Mouse (Mus musculus) hindbrain, embryonic 11.5 days (tissue): ENCODE results near the gene 4931406C07Rik. TPM values are rescaled to one million over a fixed set of nuclear protein-coding genes. Genes with fewer than 3 reads are reported as not detected.

Experiments
- ATAC-seq: fragments of 200-750 bp; cut with Nextera tagmentation; 2 replicates; pipeline ENCODE4 v1.8.0; 2017; ENCODE audit warnings: mild to moderate bottlenecking, moderate TSS enrichment, moderate library complexity; ENCODE audit not compliant: low FRiP score
- DNase-seq: peaks from one replicate; pipeline ENCODE4 v3.0.0-alpha.2; 2015; ENCODE audit warnings: low spot score
- H3K27ac ChIP-seq: fragments of 300-500 bp; sonication (generic); 2 replicates; pipeline ENCODE4 v1.5.1; 2014; ENCODE audit warnings: mild to moderate bottlenecking, low read depth, low read length
- H3K27me3 ChIP-seq: fragments of 300-500 bp; sonication (generic); 2 replicates; pipeline ENCODE4 v1.6.1; 2014; ENCODE audit warnings: mild to moderate bottlenecking, low read length, moderate library complexity, mixed read lengths; ENCODE audit not compliant: control insufficient read depth, insufficient read depth
- H3K36me3 ChIP-seq: fragments of 300-500 bp; sonication (generic); 2 replicates; pipeline ENCODE4 v1.6.1; 2014; ENCODE audit warnings: mild to moderate bottlenecking, low read length, moderate library complexity, mixed read lengths; ENCODE audit not compliant: control insufficient read depth, insufficient read depth
- H3K4me1 ChIP-seq: fragments of 300-500 bp; sonication (generic); replicated peaks from 2 replicates; pipeline ENCODE4 v1.6.1; 2014; ENCODE audit warnings: low read length, mixed read lengths; ENCODE audit not compliant: control insufficient read depth, insufficient read depth
- H3K4me2 ChIP-seq: fragments of 300-500 bp; sonication (generic); replicated peaks from 2 replicates; pipeline ENCODE4 v1.6.1; 2014; ENCODE audit warnings: mild to moderate bottlenecking, low read depth, low read length
- H3K4me3 ChIP-seq: fragments of 300-500 bp; sonication (generic); 2 replicates; pipeline ENCODE4 v1.5.1; 2014; ENCODE audit warnings: low read depth, low read length
- H3K9ac ChIP-seq: fragments of 300-500 bp; sonication (generic); 2 replicates; pipeline ENCODE4 v1.6.1; 2014; ENCODE audit warnings: low read depth, low read length
- H3K9me3 ChIP-seq: fragments of 300-500 bp; sonication (generic); 2 replicates; pipeline ENCODE4 v1.6.1; 2016; ENCODE audit warnings: low read length; ENCODE audit not compliant: control insufficient read depth
- WGBS: fragments of 180-500 bp; shearing (Covaris S2); extraction: QIAGEN DNeasy Blood & Tissue Kit; methylation state at CpG from one replicate; pipeline ENCODE4 v1.1.7; 2014; 5-methylcytosine and 5-hydroxymethylcytosine counted together
- polyA plus RNA-seq: library from polyadenylated mRNA; unstranded; fragments of >200 nt; fragmentation: Nextera tagmentation; extraction: Ambion mirVana; gene quantifications from 2 replicates; pipeline ENCODE4 v1.2.1, GENCODE M21; 2014

The 4931406C07Rik gene
- polyA plus RNA-seq, 1 experiment from 2014 or later, result 8.0 TPM

DNA sequence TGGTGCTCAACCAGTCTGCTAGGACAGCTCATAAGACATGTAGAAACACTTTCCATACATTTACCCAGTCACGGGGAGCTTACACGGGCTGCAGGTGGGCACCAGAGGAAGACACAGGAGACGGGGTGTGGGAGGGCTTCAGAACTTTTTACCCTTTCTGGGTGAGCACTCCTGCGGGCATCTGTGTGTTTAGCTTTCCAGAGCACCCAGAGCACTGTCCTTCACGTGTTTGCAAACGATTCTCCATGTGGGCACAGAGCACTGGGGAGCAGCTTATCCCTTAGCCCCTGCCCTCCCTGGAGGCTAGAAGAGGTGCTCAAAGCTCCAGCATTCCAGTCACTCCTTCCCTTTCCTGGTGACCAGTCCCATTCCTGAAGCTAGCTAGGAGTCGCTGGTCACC is 51.7 kb downstream of the 4931406C07Rik start:
- no peak for ATAC-seq
- Histone ChIP-seq H3K4me3 (no peak overlapping the region), H3K4me2 (no peak overlapping the region), H3K27me3 (no peaks in the 10 kb centered on the region), H3K9me3 (no peaks in the 10 kb centered on the region), H3K36me3 (no peaks in the 10 kb centered on the region), H3K27ac (no peak overlapping the region), H3K9ac (no peak overlapping the region), H3K4me1 (no peaks in the 10 kb centered on the region)
- 87% methylated on average over 7 of the region's 7 CpGs for WGBS
- no peak for DNase-seq

DNA sequence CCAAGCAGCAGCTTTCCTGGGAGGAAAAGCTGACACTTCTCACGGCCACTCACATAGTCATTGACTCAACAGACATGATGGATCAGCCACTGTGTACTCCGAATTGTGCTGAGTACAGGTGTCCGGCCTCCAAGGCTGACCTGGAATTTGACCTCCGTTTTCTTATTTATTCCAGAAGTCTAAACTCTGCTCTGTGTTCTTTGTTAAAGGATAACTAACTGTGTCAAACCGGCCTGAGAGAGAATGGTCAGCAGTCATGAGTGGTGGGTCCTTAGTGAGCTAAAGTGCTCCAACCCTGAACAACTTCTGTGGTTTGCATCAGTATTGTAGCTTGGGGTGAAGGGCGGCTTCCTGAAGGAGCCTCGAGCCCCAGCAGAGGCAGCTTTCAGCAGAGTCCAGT is 54.1 kb downstream of the 4931406C07Rik start:
- Histone ChIP-seq H3K27ac (no peak overlapping the region), H3K4me3 (no peak overlapping the region), H3K36me3 (no peaks in the 10 kb centered on the region), H3K4me1 (no peaks in the 10 kb centered on the region), H3K9me3 (no peaks in the 10 kb centered on the region), H3K9ac (no peak overlapping the region), H3K4me2 (no peak overlapping the region), H3K27me3 (no peaks in the 10 kb centered on the region)
- WGBS, result 68% methylated on average over 7 of the region's 7 CpGs
- ATAC-seq (no peak), DNase-seq (no peak)

DNA sequence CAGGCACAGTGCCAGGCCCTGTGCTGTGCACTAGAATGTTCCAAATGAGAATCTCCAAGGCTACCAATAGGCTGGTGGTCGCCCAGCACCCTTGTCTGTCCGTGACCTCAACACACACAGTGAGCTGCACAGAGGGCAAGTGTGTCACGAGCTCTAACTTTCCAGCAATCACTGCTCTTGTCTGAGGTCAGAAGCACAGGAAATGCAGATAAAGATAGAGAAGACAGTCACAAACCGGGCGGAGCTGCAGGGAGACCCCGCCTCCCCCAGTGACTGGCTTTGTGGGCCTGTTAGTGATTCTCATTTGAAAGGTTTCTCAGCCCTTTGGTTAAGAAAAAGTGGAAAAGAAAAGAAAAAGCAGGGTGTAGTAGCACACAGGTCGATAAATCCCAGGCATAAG is 55.9 kb downstream of the 4931406C07Rik start:
- Histone ChIP-seq H3K36me3 (no peaks in the 10 kb centered on the region), H3K4me3 (no peak overlapping the region), H3K27ac (no peak overlapping the region), H3K4me1 (no peaks in the 10 kb centered on the region), H3K9ac (no peak overlapping the region), H3K27me3 (no peaks in the 10 kb centered on the region), H3K4me2 (no peak overlapping the region), H3K9me3 (no peaks in the 10 kb centered on the region)
- WGBS, result 79% methylated on average over 7 of the region's 7 CpGs
- no peak for DNase-seq
- no peak for ATAC-seq

DNA sequence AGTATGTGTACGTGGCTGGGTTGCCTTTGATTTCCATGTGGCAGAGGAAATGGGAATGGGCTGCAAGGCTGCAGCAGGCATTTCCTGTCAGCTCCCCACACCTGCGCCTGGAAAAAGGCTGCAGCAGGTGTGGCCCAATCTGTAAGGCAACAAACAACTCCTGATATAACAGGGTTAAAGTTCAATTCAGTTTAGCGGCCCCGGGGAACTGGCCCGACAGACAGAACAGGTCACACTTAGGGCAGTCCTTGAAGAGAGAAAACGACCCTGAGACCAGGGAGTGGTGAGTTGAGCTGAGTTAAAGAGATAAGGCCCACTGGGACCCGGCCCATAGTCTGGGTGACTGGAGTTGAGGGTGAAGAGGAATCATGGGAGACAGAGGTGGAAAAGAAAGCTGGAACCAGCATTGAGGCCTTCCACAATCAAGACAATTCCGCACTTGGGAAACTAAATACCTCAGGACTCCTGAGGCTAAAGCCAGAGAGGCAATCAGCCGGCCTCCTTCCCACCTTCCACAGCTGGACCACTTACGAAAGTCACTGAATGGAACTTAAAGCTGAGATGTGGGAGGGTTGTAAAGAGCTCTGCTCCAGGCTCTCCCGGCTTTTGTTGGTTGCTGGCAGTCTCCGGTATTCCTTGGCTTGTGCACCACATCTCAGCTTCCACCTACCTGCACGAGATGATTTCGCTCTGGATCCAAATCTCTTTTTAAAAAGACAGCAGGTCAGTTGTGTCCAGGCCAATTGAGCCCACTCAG is 60.8 kb downstream of the 4931406C07Rik start:
- Histone ChIP-seq H3K9ac (no peak overlapping the region), H3K27me3 (no peaks in the 10 kb centered on the region), H3K27ac (no peak overlapping the region), H3K4me1 (no peaks in the 10 kb centered on the region), H3K4me3 (no peak overlapping the region), H3K36me3 (no peaks in the 10 kb centered on the region), H3K9me3 (no peaks in the 10 kb centered on the region), H3K4me2 (no peak overlapping the region)
- WGBS, result 82% methylated on average over 14 of the region's 14 CpGs
- DNase-seq, result no peak
- no peak for ATAC-seq

DNA sequence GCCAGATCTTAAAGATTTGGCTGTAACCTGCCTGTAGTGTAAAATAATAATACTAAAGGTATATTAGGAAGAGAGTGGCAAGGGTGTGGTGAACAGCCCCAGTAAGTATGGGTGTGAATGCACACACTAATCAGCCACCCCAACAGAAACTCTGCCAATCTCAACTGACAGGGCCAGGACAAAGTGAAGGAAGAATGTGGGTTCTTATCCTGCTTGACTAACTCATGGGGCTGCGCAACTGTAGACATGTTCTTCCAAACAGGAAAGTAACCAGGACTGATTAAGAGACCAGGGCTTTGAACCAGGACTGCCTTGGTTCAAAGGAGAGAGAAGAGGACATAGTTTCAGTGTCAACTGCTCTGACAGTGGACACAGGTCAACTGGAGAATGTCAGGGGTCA is 64.1 kb downstream of the 4931406C07Rik start:
- Histone ChIP-seq H3K9ac (no peak overlapping the region), H3K9me3 (no peaks in the 10 kb centered on the region), H3K4me2 (no peak overlapping the region), H3K36me3 (no peaks in the 10 kb centered on the region), H3K27ac (no peak overlapping the region), H3K4me3 (no peak overlapping the region), H3K27me3 (no peaks in the 10 kb centered on the region; the same call in 1 of the 2 replicates), H3K4me1 (no peaks in the 10 kb centered on the region)
- no peak for DNase-seq
- WGBS, result 96% methylated on average over 1 of the region's 1 CpGs
- no peak for ATAC-seq

DNA sequence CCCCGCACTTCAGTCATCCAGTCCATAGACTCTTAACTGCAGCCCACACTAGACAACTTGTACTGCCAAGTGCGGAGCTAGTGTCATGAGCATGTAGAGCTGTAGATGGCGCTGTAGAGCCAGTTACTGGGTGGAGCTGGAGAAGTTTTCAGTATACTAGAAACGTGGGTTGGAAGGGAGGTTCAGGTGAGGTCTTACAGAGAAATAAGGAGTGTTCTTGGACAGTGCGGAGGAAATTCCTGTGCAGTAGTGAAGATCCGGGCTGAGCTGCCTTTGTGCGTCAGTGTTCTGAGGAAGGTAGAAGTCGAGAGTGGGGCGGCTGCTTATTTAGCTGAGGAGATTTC is 64.7 kb downstream of the 4931406C07Rik start:
- Histone ChIP-seq H3K4me2 (no peak overlapping the region), H3K4me3 (no peak overlapping the region), H3K27me3 (no peaks in the 10 kb centered on the region; the same call in 1 of the 2 replicates), H3K27ac (no peak overlapping the region), H3K36me3 (no peaks in the 10 kb centered on the region), H3K9me3 (no peaks in the 10 kb centered on the region), H3K9ac (no peak overlapping the region), H3K4me1 (no peaks in the 10 kb centered on the region)
- ATAC-seq (no peak), DNase-seq (peak; percentile 75)
- WGBS, result 49% methylated on average over 9 of the region's 9 CpGs

DNA sequence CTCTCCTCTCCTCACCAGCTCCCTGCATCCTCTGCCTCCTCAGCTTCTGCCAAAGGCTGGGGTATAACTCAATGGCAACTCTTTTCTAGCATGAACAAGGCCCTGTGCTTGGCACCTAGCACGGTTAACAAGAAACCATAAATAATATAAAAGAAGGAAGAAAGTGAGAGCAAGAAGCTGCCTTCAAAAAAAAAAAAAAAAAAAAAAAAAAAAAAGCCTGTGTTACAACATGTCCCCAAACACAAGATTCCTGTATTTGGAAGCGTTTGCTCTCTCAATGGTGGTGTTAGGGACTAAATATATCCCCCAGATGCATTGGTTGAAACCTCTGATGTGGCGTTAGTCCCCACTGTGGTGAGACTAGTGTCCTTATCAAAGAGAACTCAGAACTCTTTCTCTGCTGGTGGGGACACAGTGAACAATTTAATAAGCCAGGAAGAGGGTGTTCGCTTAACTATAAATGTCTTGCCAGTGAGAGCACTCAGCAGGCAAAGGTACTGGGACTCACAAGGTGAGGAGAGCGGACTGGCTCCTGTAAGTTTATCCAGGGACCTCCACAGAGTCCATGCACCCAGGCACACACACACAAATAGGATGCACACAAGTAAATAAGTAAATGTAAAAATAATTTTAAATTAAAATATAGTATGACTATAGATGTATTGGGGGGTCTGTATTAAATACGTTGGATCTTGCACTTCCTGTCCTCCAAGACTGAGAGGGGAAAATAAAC is 65.2 kb downstream of the 4931406C07Rik start:
- Histone ChIP-seq H3K4me1 (no peaks in the 10 kb centered on the region), H3K27ac (no peak overlapping the region), H3K9me3 (no peaks in the 10 kb centered on the region), H3K4me2 (no peak overlapping the region), H3K9ac (no peak overlapping the region), H3K36me3 (no peaks in the 10 kb centered on the region), H3K4me3 (no peak overlapping the region), H3K27me3 (no peaks in the 10 kb centered on the region; the same call in 1 of the 2 replicates)
- WGBS, result 78% methylated on average over 6 of the region's 6 CpGs
- no peak for DNase-seq
- ATAC-seq, result no peak

DNA sequence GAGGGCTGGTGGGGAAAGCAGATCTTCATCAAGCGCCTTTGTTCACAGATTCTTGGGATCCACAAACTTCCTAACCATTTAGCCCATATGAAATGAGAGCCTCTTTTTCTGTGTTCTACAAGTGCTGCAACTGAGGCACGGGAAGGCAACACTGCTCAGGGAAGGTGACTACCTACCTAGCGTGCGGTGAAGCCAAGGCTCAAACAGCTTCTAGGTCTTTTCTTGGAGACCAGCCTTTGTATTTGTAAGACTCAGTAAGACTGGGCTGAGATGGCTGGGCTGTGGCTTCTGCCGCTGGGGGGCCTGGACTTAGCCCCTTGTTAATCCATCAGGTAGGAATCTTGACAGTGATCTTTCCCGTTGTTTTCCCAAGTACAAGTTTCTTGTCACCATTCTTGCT is 66.2 kb downstream of the 4931406C07Rik start:
- WGBS, result 93% methylated on average over 6 of the region's 6 CpGs
- ATAC-seq, result no peak

More for the DNA sequence above, 66.2 kb downstream of the 4931406C07Rik start:
- no peak for DNase-seq
- no peaks in the 10 kb centered on the region for H3K4me1 ChIP-seq
- H3K9ac ChIP-seq, result no peak overlapping the region
- H3K36me3 ChIP-seq, result no peaks in the 10 kb centered on the region
- H3K27me3 ChIP-seq, result no peaks in the 10 kb centered on the region; the same call in 1 of the 2 replicates
- H3K4me2 ChIP-seq, result no peak overlapping the region
- H3K4me3 ChIP-seq, result no peak overlapping the region
- no peak overlapping the region for H3K27ac ChIP-seq
- H3K9me3 ChIP-seq, result no peaks in the 10 kb centered on the region
